In genomic region chr1:80382928-80383327, GRCm38 (mm10) we compare ENCODE assay signal across 24 mouse cellular contexts. TPM values are rescaled to one million over a fixed set of nuclear protein-coding genes. Genes with fewer than 3 reads are reported as not detected.
DNase-seq lines count a peak whose midpoint lies in the region; ATAC-seq and TF ChIP-seq lines count a peak whose summit lies in the region.
"Had no signal": no experiment of that assay in that cellular context is flagged by ENCODE, and none has a peak within 500 bp of the region (broad histone marks: within the 10 kb centered on the region; RNA-seq: fewer than 3 reads in every experiment).

No protein-coding gene starts in this region.

- H3K36me3 ChIP-seq in lung, embryonic 15.5 days, result no peaks in the 10 kb centered on the region
- H3K36me3 ChIP-seq in thymus, adult 2 months (ENCODE audit: control insufficient read depth, insufficient read depth, low read length), result no peaks in the 10 kb centered on the region
- H3K36me3 ChIP-seq: embryonic facial prominence, embryonic 10.5 days; embryonic facial prominence, embryonic 12.5 days; G1E had no signal

- peak; percentile 75; the same call in 1 of the 2 replicates for ATAC-seq in lung, embryonic 15.5 days (ENCODE audit: borderline replicate concordance, extremely low read depth, low FRiP score, low TSS enrichment)
- ATAC-seq: activated CD4-positive, CD25-positive, alpha-beta regulatory T cell, adult 4 months; CD4-positive, CD25-positive, alpha-beta regulatory T cell, adult 4 months; forebrain, embryonic 13.5 days; Patski had no signal

- H3K27ac ChIP-seq in lung, embryonic 15.5 days, result peak overlapping the region; percentile 47
- peak overlapping the region; percentile 2; the same call in 1 of the 2 replicates for H3K27ac ChIP-seq in thymus, adult 2 months (ENCODE audit: control insufficient read depth, insufficient read depth, low read length)
- H3K27ac ChIP-seq: embryonic facial prominence, embryonic 10.5 days; embryonic facial prominence, embryonic 12.5 days; forebrain, embryonic 13.5 days had no signal

- peaks cover 15% of the 10 kb centered on the region for H3K4me1 ChIP-seq in lung, embryonic 15.5 days
- no peaks in the 10 kb centered on the region for H3K4me1 ChIP-seq in lung, adult 2 months (ENCODE audit: control insufficient read depth, insufficient read depth, low read length)
- H3K4me1 ChIP-seq in thymus, adult 2 months (replicated peaks; ENCODE audit: control insufficient read depth, insufficient read depth, low read length), result peaks cover 29% of the 10 kb centered on the region
- H3K4me1 ChIP-seq: embryonic facial prominence, embryonic 10.5 days; embryonic facial prominence, embryonic 12.5 days; forebrain, embryonic 13.5 days had no signal

- H3K9ac ChIP-seq in lung, embryonic 15.5 days, result no peak overlapping the region
- H3K9ac ChIP-seq: embryonic facial prominence, embryonic 12.5 days; forebrain, embryonic 13.5 days had no signal

- H3K9me3 ChIP-seq in lung, embryonic 15.5 days, result no peaks in the 10 kb centered on the region
- H3K9me3 ChIP-seq: embryonic facial prominence, embryonic 10.5 days; embryonic facial prominence, embryonic 12.5 days; forebrain, embryonic 13.5 days; G1E had no signal

- TF ChIP-seq CTCF in lung, adult 2 months (IDR thresholded peaks at IDR 0.05; ENCODE audit: insufficient read depth, low read length), result no peak
- TF ChIP-seq CTCF in thymus, adult 2 months (IDR thresholded peaks at IDR 0.05; ENCODE audit: borderline replicate concordance, control insufficient read depth, extremely low read depth, insufficient read depth, low read length, poor library complexity), result no peak

- no peak overlapping the region for H3K4me2 ChIP-seq in lung, embryonic 15.5 days
- H3K4me2 ChIP-seq: embryonic facial prominence, embryonic 12.5 days; forebrain, embryonic 13.5 days had no signal

- peak; percentile 43 for DNase-seq in kidney, postnatal 10 days
- no peak for DNase-seq in kidney, adult 8-10 months
- peak; percentile 13 to 16 for DNase-seq in kidney, postnatal 4 days
- no peak for DNase-seq in kidney, adult 18-20 months
- DNase-seq in lung, adult 2 months, result no peak
- no peak for DNase-seq in thymus, adult 2 months
- DNase-seq in thymus, postnatal 10 days (ENCODE audit: low spot score in 2 of 2), result no peak
- DNase-seq: adrenal gland, adult 8-10 months; adrenal gland, postnatal 14 days; adrenal gland, postnatal 36 days; B cell, adult 2 months; cerebellum, adult 11-12 months; cerebellum, adult 2 months; cerebellum, adult 9-10 months; cerebellum, postnatal 25 days had no signal

- no peak for TF ChIP-seq POLR2A in lung, adult 2 months (IDR thresholded peaks at IDR 0.05; ENCODE audit: borderline replicate concordance, extremely low read depth, low read depth, low read length)
- no peak for TF ChIP-seq POLR2A in thymus, adult 2 months (IDR thresholded peaks at IDR 0.05; ENCODE audit: control insufficient read depth, extremely low read depth, insufficient read depth, low read length, poor library complexity)

- 45% methylated on average over 7 of the region's 7 CpGs for WGBS in lung, embryonic 15.5 days
- WGBS in lung, adult 2 months, result 58% methylated on average over 7 of the region's 7 CpGs
- 61% methylated on average over 7 of the region's 7 CpGs for WGBS in thymus, adult 2 months

- H3K4me3 ChIP-seq in lung, embryonic 15.5 days, result no peak overlapping the region
- H3K4me3 ChIP-seq in lung, adult 2 months (replicated peaks; ENCODE audit: extremely low read depth, low read depth, low read length), result no peak overlapping the region
- no peak overlapping the region for H3K4me3 ChIP-seq in thymus, adult 2 months (ENCODE audit: control insufficient read depth, insufficient read depth, low read length)
- H3K4me3 ChIP-seq: embryonic facial prominence, embryonic 10.5 days; embryonic facial prominence, embryonic 12.5 days; forebrain, embryonic 13.5 days had no signal

- no peaks in the 10 kb centered on the region for H3K27me3 ChIP-seq in lung, embryonic 15.5 days
- no peaks in the 10 kb centered on the region for H3K27me3 ChIP-seq in thymus, adult 2 months (ENCODE audit: control insufficient read depth, insufficient read depth, low read length)
- H3K27me3 ChIP-seq: CH12.LX; embryonic facial prominence, embryonic 12.5 days; forebrain, embryonic 13.5 days had no signal

RNA-seq across cellular contexts. Expression of gene Cul3, which starts 42.6 kb away (rescaled TPM):
- polyA plus RNA-seq in lung, embryonic 15.5 days (2015; fragmentation: Nextera tagmentation; extraction: Ambion mirVana), result 30.3 and 30.8 TPM in 2 replicates
- 6.8 and 13.2 TPM in 2 replicates for polyA plus RNA-seq in lung, adult 2 months (2012; rRNA removed)
- polyA plus RNA-seq in thymus, adult 2 months (2012; rRNA removed), result 15.3 and 16.3 TPM in 2 replicates

Comparison
In these comparisons a context has a peak if more than half of its experiments do, and no peak if none do; other contexts are left out.
1. DNase-seq: peak in kidney, postnatal 10 days (single experiment) and kidney, postnatal 4 days (2 of 2); none in kidney, adult 8-10 months (0 of 2), kidney, adult 18-20 months (single experiment), lung, adult 2 months (single experiment), thymus, adult 2 months (single experiment) and thymus, postnatal 10 days (0 of 2).